Mouse (Mus musculus) ES-Bruce4 (cell line): ENCODE results near the gene Mefv.
"Not testable (repeated sequence)": the region's sequence is repeated elsewhere in the genome, so short reads cannot be mapped to it uniquely, and the experiment has no call there.

Experiments
- CTCF ChIP-seq: IDR thresholded peaks from one replicate; pipeline ENCODE4 v1.8.1; 2011; ENCODE audit warnings: low read depth, low read length
- EP300 ChIP-seq: IDR thresholded peaks from 2 replicates; pipeline ENCODE4 v1.6.1; 2011; ENCODE audit warnings: low read depth, low read length; ENCODE audit not compliant: insufficient read depth
- POLR2A ChIP-seq: IDR thresholded peaks from one replicate; pipeline ENCODE4 v1.8.1; 2011; ENCODE audit warnings: low read length; ENCODE audit not compliant: insufficient read depth

DNA sequence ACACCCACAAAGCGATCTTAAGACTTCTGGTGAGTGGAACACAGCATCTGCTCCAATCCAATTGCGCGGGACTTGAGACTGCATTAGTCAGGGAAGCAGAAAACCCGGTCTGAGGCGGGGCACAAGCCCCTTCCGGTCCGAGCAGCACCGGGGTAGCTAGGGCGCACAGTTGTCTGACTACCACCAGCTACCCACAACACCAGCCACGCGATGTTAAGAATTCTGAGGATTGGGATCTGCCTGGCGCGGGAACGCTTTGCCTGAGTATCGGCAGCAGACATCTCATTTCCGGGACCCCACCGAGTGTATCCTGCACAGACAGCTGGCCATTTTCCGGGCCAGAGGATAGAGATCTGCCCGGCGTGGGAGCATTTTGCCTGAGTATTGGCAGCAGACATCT lies 28.3 kb downstream of the Mefv start:
- TF ChIP-seq CTCF, POLR2A, EP300: not testable (repeated sequence)
